Mouse (Mus musculus): ENCODE data around the gene Alcam.

Gene Alcam

GRCm38 (mm10) chr16:52453971-52454514, at the start of gene Alcam:
TSS of gene Alcam (minus strand) at chr16:52454074.
- peak; percentile 73 for DNase-seq

- DNase-seq = no peak
These were observed 45.0 kb upstream of the Alcam start for GRCm38 (mm10) chr16:52498757-52499335.

- DNase-seq = no peak
These were observed 36.7 kb upstream of the Alcam start for GRCm38 (mm10) chr16:52490542-52490941.

GRCm38 (mm10) chr16:52474235-52474634, 20.4 kb upstream of the Alcam start:
- DNase-seq = no peak

GRCm38 (mm10) chr16:52473089-52473488, 19.2 kb upstream of the Alcam start:
- DNase-seq = no peak

GRCm38 (mm10) chr16:52472635-52473034, 18.8 kb upstream of the Alcam start:
- no peak for DNase-seq

GRCm38 (mm10) chr16:52472059-52472458, 18.2 kb upstream of the Alcam start:
- DNase-seq = no peak

GRCm38 (mm10) chr16:52470881-52471280, 17.0 kb upstream of the Alcam start:
- no peak for DNase-seq

- DNase-seq = no peak
These were observed 16.4 kb upstream of the Alcam start for GRCm38 (mm10) chr16:52470226-52470625.

GRCm38 (mm10) chr16:52468426-52468825, 14.6 kb upstream of the Alcam start:
- DNase-seq = no peak

GRCm38 (mm10) chr16:52466770-52467169, 12.9 kb upstream of the Alcam start:
- no peak for DNase-seq

- DNase-seq = no peak
These were observed 10.7 kb upstream of the Alcam start for GRCm38 (mm10) chr16:52464597-52464996.

GRCm38 (mm10) chr16:52452862-52453715, 785 bp downstream of the Alcam start:
- DNase-seq = peak; percentile 98

GRCm38 (mm10) chr16:52452477-52452831, 1.4 kb downstream of the Alcam start:
- no peak for DNase-seq

- DNase-seq = peak; percentile 43
These were observed 1.9 kb downstream of the Alcam start for GRCm38 (mm10) chr16:52451786-52452476.

- DNase-seq = peak; percentile 61
These were observed 2.6 kb downstream of the Alcam start for GRCm38 (mm10) chr16:52451101-52451785.

GRCm38 (mm10) chr16:52450245-52451100, 3.4 kb downstream of the Alcam start:
- peak; percentile 58 for DNase-seq

GRCm38 (mm10) chr16:52449889-52450244, 4.0 kb downstream of the Alcam start:
- DNase-seq = peak; percentile 43

GRCm38 (mm10) chr16:52445984-52446383, 7.9 kb downstream of the Alcam start:
- no peak for DNase-seq

GRCm38 (mm10) chr16:52443635-52444505, 10.0 kb downstream of the Alcam start:
- DNase-seq = no peak

GRCm38 (mm10) chr16:52443055-52443454, 10.8 kb downstream of the Alcam start:
- DNase-seq = no peak

All from retina, postnatal 1 day (tissue).